Mouse (Mus musculus) forebrain, postnatal 0 days (tissue): ENCODE measurements at regions not wholly inside any gene's neighbourhood (a gene's known extent, or its start where the extent isn't known, plus 50 kb on each side); places are given as distances from the start of the nearest gene placed in this dataset.
A peak's percentile ranks its signal among the peaks of the same experiment; 100 is the strongest.
"Not testable (repeated sequence)": the region's sequence is repeated elsewhere in the genome, so short reads cannot be mapped to it uniquely, and the experiment has no call there.

Source experiments
- ATAC-seq: fragments of 200-750 bp; cut with Nextera tagmentation; 2 replicates; pipeline ENCODE4 v1.8.0; 2017; ENCODE audit warnings: mild to moderate bottlenecking, moderate library complexity
- DNase-seq: peaks from one replicate; pipeline ENCODE4 v3.0.0-alpha.2; 2015
- H3K27ac ChIP-seq: fragments of 300-500 bp; sonication (generic); 2 replicates; pipeline ENCODE4 v1.5.1; 2014; ENCODE audit warnings: low read depth, mild to moderate bottlenecking, antibody characterized with exemption, low read length, moderate library complexity, mixed read lengths
- H3K27me3 ChIP-seq: fragments of 300-500 bp; sonication (generic); 2 replicates; pipeline ENCODE4 v1.6.1; 2014; ENCODE audit warnings: mild to moderate bottlenecking, low read length, mixed read lengths; ENCODE audit not compliant: insufficient read depth
- H3K36me3 ChIP-seq: fragments of 300-500 bp; sonication (generic); 2 replicates; pipeline ENCODE4 v1.6.1; 2014; ENCODE audit warnings: mild to moderate bottlenecking, moderate library complexity; ENCODE audit not compliant: insufficient read depth
- H3K4me1 ChIP-seq: fragments of 300-500 bp; sonication (generic); 2 replicates; pipeline ENCODE4 v1.6.1; 2014; ENCODE audit warnings: antibody characterized with exemption; ENCODE audit not compliant: insufficient read depth
- H3K4me2 ChIP-seq: fragments of 300-500 bp; sonication (generic); 2 replicates; pipeline ENCODE4 v1.6.1; 2014; ENCODE audit warnings: low read depth, mild to moderate bottlenecking, moderate library complexity
- H3K4me3 ChIP-seq: fragments of 300-500 bp; sonication (generic); 2 replicates; pipeline ENCODE4 v1.5.1; 2014; ENCODE audit warnings: low read depth, low read length, mixed read lengths
- H3K9ac ChIP-seq: fragments of 300-500 bp; sonication (generic); 2 replicates; pipeline ENCODE4 v1.6.1; 2014; ENCODE audit warnings: mild to moderate bottlenecking
- H3K9me3 ChIP-seq: fragments of 300-500 bp; sonication (generic); 2 replicates; pipeline ENCODE4 v1.6.1; 2016; ENCODE audit warnings: low read length
- CTCF ChIP-seq: sonication (generic); IDR thresholded peaks from 2 replicates; pipeline ENCODE4 v1.5.1; 2016; ENCODE audit warnings: antibody characterized with exemption, control low read depth, low read depth
- WGBS: fragments of 180-500 bp; shearing (Covaris S2); extraction: QIAGEN DNeasy Blood & Tissue Kit; methylation state at CpG from one replicate; pipeline ENCODE4 v1.1.7; 2014; 5-methylcytosine and 5-hydroxymethylcytosine counted together

DNA sequence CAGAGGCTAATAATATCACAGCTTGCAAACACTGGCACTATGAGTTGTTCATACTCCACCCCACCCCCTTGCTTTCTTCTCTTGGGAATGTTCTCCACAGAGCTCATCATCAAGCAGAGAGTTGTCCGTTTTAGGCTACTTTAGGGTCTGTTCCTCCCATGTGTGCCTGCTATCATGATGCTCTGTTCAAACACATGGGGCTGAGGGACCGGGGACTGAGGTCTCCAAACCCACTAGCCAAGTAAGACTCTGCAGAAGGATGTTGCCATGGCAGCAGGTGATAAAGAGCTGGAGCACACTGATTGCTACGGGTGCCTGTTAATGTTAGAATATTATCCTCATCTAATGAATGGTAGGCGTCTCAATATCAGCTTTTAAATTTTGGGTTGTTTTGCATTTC, 173.7 kb upstream of the Tsc22d2 start:
- DNase-seq, result no peak
- peak; percentile 53; the same call in 1 of the 2 replicates for ATAC-seq
- H3K9ac ChIP-seq, result no peak overlapping the region
- TF ChIP-seq CTCF, result no peak
- H3K27me3 ChIP-seq, result no peaks in the 10 kb centered on the region
- no peaks in the 10 kb centered on the region for H3K36me3 ChIP-seq
- no peaks in the 10 kb centered on the region for H3K9me3 ChIP-seq
- 70% methylated on average over 4 of the region's 4 CpGs for WGBS
- H3K4me3 ChIP-seq, result no peak overlapping the region
- no peak overlapping the region for H3K4me2 ChIP-seq
- H3K27ac ChIP-seq, result no peak overlapping the region
- H3K4me1 ChIP-seq, result no peaks in the 10 kb centered on the region

DNA sequence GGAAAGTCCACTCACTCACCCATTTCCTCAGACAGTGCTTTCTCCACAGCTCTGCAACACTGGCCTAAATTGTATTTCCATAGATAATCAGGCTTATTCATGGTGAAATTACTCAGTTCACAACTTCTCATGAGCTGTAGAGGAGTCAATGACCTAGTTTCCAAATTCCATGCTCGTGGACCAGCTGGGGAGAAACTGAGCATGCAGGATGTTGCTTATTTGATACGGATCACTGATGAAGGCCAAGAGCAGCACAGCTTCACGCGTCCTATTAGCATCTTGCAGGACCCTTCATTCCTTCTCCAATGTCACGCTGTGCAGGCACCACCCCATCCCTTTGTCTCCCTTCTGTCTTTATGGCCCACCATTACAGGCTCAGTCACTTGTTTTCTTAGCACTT, 169.2 kb upstream of the Tsc22d2 start:
- Histone ChIP-seq H3K27ac (no peak overlapping the region), H3K4me3 (no peak overlapping the region), H3K36me3 (no peaks in the 10 kb centered on the region), H3K27me3 (no peaks in the 10 kb centered on the region), H3K9me3 (no peaks in the 10 kb centered on the region), H3K9ac (no peak overlapping the region), H3K4me1 (no peaks in the 10 kb centered on the region), H3K4me2 (no peak overlapping the region)
- TF ChIP-seq CTCF, result no peak
- DNase-seq (no peak), ATAC-seq (no peak)
- 21% methylated on average over 5 of the region's 5 CpGs for WGBS

DNA sequence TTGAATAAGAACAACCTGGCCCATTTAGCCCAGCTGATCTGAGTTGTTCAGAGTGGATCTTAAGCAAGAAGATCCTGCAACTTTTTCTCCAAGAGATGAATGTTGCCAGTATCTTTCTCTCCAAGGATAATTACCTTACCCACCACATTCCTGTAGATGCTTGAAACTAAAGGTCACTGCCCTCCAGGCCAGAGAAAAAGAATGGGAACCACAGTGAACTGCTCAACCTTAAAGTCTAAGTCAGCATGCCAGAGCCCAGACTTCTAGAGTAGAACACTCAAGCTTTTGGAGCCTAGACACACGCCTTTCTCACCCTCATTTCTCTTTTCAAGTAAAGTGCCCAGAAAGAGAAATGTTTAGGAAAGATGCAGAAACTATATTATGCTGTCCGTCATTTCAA, 166.5 kb upstream of the Tsc22d2 start:
- H3K9ac ChIP-seq, result no peak overlapping the region
- no peak for TF ChIP-seq CTCF
- no peaks in the 10 kb centered on the region for H3K27me3 ChIP-seq
- H3K36me3 ChIP-seq, result no peaks in the 10 kb centered on the region
- H3K4me1 ChIP-seq, result no peaks in the 10 kb centered on the region
- WGBS, result 84% methylated on average over 2 of the region's 2 CpGs
- no peak overlapping the region for H3K4me2 ChIP-seq
- no peak overlapping the region for H3K27ac ChIP-seq
- ATAC-seq (no peak), DNase-seq (no peak)
- no peak overlapping the region for H3K4me3 ChIP-seq
- H3K9me3 ChIP-seq, result no peaks in the 10 kb centered on the region

DNA sequence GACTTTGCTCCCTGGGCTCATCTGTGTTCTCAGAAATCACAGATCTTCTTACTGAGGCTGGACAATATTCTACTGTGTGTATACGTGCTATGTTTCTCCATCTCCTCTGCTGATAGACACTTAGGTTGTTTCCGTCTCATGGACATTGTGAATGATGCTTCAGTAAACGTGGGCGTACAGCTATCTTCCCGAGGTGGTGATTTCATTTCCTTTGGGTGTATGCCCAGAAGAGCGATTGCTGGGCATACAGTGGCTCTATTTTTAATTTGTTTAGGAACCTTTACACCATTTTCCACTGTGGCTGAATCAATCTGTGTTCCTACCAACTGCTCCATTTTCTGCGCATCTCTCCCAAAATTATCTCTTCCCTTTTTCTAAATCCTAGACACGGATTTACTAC, 160.6 kb upstream of the Tsc22d2 start:
- H3K4me3 ChIP-seq, result no peak overlapping the region
- 50% methylated on average over 8 of the region's 8 CpGs for whole genome bisulfite sequencing
- TF ChIP-seq CTCF, result no peak
- no peak overlapping the region for H3K4me2 ChIP-seq
- H3K36me3 ChIP-seq, result no peaks in the 10 kb centered on the region
- H3K27me3 ChIP-seq, result no peaks in the 10 kb centered on the region
- no peaks in the 10 kb centered on the region for H3K9me3 ChIP-seq
- H3K27ac ChIP-seq, result no peak overlapping the region
- ATAC-seq (peak; percentile 32; the same call in 1 of the 2 replicates), DNase-seq (peak; percentile 16)
- no peak overlapping the region for H3K9ac ChIP-seq
- no peaks in the 10 kb centered on the region for H3K4me1 ChIP-seq

DNA sequence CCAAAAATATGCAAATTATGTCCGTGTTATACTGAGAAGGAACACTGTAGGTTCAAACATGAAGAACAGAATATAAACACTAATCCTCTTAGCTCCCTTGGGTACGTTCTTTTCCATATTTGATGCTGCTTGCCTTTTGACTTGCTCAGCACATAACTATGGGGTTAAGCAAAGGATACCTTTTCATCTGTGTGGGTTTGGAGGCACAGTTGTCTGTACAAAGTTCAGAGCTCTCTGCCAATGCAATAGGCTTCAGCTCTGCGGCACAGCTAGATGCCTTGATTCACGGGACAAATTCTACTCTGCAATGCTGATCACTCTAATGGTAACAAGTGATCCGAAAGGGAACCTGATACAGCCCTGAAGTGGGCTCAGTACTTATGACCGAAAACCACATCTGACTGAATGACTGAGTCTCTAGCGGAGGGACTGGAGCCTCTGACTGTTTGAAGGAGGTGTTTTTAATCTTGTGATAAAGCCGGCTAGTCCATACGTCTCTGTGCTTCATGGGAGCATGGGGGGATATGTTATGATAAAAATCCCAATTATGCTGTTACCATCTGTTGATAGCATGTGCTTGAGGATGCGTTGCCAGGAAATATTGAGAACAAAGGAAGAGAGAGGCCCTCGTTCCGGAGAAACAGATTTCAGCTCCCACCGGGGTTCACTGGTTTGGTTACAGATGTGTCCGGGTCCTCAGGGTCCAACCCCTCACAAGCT, 146.7 kb upstream of the Tsc22d2 start:
- 0 out of 2 replicates have a peak, but pooled peaks cover 3% of the 10 kb centered on the region for H3K4me1 ChIP-seq
- ATAC-seq (peak; percentile 83), DNase-seq (peak; percentile 64)
- no peak overlapping the region for H3K4me3 ChIP-seq
- H3K36me3 ChIP-seq, result no peaks in the 10 kb centered on the region
- no peaks in the 10 kb centered on the region for H3K27me3 ChIP-seq
- no peak overlapping the region for H3K9ac ChIP-seq
- H3K27ac ChIP-seq, result peak overlapping the region; percentile 29; the same call in 1 of the 2 replicates
- 64% methylated on average over 14 of the region's 14 CpGs for WGBS
- no peak overlapping the region for H3K4me2 ChIP-seq
- no peak for TF ChIP-seq CTCF
- no peaks in the 10 kb centered on the region for H3K9me3 ChIP-seq

DNA sequence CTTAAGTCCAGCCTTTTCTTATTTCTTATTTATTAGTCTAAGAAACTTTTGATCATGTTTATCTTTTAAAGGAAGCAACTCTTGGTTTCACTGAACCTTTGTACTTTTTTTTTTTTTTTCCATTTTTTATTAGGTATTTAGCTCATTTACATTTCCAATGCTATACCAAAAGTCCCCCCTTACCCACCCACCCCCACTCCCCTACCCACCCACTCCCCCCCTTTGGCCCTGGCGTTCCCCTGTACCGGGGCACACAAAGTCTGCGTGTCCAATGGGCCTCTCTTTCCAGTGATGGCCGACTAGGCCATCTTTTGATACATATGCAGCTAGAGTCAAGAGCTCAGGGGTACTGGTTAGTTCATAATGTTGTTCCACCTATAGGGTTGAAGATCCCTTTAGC, 143.1 kb upstream of the Tsc22d2 start:
- H3K27me3 ChIP-seq, DNase-seq, H3K4me1 ChIP-seq, H3K27ac ChIP-seq, H3K36me3 ChIP-seq, ATAC-seq, H3K9me3 ChIP-seq, H3K4me3 ChIP-seq, H3K9ac ChIP-seq, H3K4me2 ChIP-seq: not testable (repeated sequence)
- WGBS, result no CpG with 5 or more reads among the region's 4 CpGs

DNA sequence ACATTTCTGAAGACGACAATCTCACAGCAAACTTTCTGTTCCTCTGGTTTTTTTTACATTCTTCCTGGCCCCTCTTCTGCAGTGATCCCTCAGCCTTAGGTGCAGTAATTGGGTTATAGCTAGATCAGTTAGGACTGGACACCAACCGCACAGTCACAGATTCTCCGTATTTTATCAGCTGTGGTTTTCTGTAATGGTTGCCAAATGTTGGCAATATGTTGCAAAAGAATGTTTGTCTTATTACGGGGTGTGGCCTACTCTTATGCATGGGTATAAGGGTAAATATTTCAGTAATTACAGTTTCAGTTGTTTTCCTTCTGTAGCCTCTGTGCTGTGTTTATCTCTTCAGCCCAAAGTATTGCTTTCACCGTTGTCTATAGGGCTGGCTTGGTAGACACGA, 133.2 kb upstream of the Tsc22d2 start:
- WGBS, result 89% methylated on average over 6 of the region's 6 CpGs
- H3K9ac ChIP-seq, result no peak overlapping the region
- no peak overlapping the region for H3K27ac ChIP-seq
- no peaks in the 10 kb centered on the region for H3K36me3 ChIP-seq
- H3K27me3 ChIP-seq, result no peaks in the 10 kb centered on the region
- H3K4me2 ChIP-seq, result no peak overlapping the region
- no peak for ATAC-seq
- TF ChIP-seq CTCF, result no peak
- no peak for DNase-seq
- H3K4me1 ChIP-seq, result no peaks in the 10 kb centered on the region
- no peaks in the 10 kb centered on the region for H3K9me3 ChIP-seq
- H3K4me3 ChIP-seq, result no peak overlapping the region

DNA sequence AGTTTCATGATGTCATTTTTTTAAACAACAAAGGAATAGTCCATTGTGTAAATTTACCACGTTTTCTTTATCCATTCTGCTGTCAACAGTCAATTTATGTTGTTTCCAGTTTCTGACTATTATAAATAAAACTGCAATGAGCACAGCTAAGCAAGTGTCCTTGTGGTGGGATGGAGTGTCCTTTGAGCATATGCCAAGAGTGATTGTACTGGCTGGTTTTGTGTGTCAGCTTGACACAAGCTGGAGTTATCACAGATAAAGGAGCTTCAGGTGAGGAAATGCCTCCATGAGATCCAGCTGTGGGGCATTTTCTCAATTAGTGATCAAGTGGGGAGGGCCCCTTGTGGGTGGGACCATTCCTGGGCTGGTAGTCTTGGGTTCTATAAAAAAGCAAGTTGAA, 130.1 kb upstream of the Tsc22d2 start:
- not testable (repeated sequence) for H3K27ac ChIP-seq, H3K4me1 ChIP-seq, H3K9me3 ChIP-seq, H3K27me3 ChIP-seq, ATAC-seq, H3K36me3 ChIP-seq, H3K9ac ChIP-seq, H3K4me2 ChIP-seq, H3K4me3 ChIP-seq, DNase-seq
- WGBS, result 40% methylated on average over 1 of the region's 1 CpGs
